Mouse (Mus musculus): ENCODE measurements at regions not wholly inside any gene's neighbourhood (a gene's known extent, or its start where the extent isn't known, plus 50 kb on each side); places are given as distances from the start of the nearest gene placed in this dataset.

- TF ChIP-seq CHD2 (IDR thresholded peaks at IDR 0.05; ENCODE audit: low read depth, low read length) (no peak), ZNF384 (IDR thresholded peaks at IDR 0.05; ENCODE audit: low read depth, low read length) (no peak)
Measured at GRCm38 (mm10) chr17:81194006-81194405, 129.1 kb upstream of the Thumpd2 start.

Measured in ES-E14 (cell line).